Mouse (Mus musculus) retina, adult 2 months (tissue): ENCODE measurements around the gene Eef1akmt1.

Source experiments
- DNase-seq: peaks from one replicate; pipeline ENCODE4 v3.0.0-alpha.2; 2012; ENCODE audit warnings: low read depth, low spot score

Eef1akmt1 gene

GRCm38 (mm10) chr14:57524671-57525387 lies 46.6 kb downstream of the Eef1akmt1 start, which contains the start of gene Il17d:
TSS of gene Il17d (plus strand) at chr14:57524777.
- DNase-seq = no peak

- no peak for DNase-seq
Measured at GRCm38 (mm10) chr14:57523762-57524161, 47.6 kb downstream of the Eef1akmt1 start.

- no peak for DNase-seq
Measured at GRCm38 (mm10) chr14:57517001-57517400, 54.4 kb downstream of the Eef1akmt1 start.

GRCm38 (mm10) chr14:57515156-57515762 lies 56.2 kb downstream of the Eef1akmt1 start:
- no peak for DNase-seq

GRCm38 (mm10) chr14:57509554-57509953 lies 61.9 kb downstream of the Eef1akmt1 start:
- DNase-seq = no peak

GRCm38 (mm10) chr14:57503729-57504128 lies 67.7 kb downstream of the Eef1akmt1 start:
- no peak for DNase-seq
